Mouse (Mus musculus): Measurements from ENCODE around the gene Daxx.
"Not testable (repeated sequence)": the region's sequence is repeated elsewhere in the genome, so short reads cannot be mapped to it uniquely, and the experiment has no call there.

Daxx gene

GRCm38 (mm10) chr17:33941381-33941780, 32.2 kb downstream of the Daxx start:
- no peak for DNase-seq (ENCODE audit: inconsistent ontology term)

- no peak for DNase-seq (ENCODE audit: inconsistent ontology term)
Observed at GRCm38 (mm10) chr17:33943454-33943853, 34.2 kb downstream of the Daxx start.

- no peak for DNase-seq (ENCODE audit: inconsistent ontology term)
Observed at GRCm38 (mm10) chr17:33947430-33948089, 38.3 kb downstream of the Daxx start.

- DNase-seq (ENCODE audit: inconsistent ontology term): no peak
Observed at GRCm38 (mm10) chr17:33948090-33948904, 39.1 kb downstream of the Daxx start.

GRCm38 (mm10) chr17:33948905-33949537, 39.8 kb downstream of the Daxx start:
- no peak for DNase-seq (ENCODE audit: inconsistent ontology term)

- no peak for DNase-seq (ENCODE audit: inconsistent ontology term)
Observed at GRCm38 (mm10) chr17:33950131-33950625, 41.0 kb downstream of the Daxx start.

- peak; percentile 84 for DNase-seq (ENCODE audit: inconsistent ontology term)
Observed at GRCm38 (mm10) chr17:33951021-33951946, 42.1 kb downstream of the Daxx start, which contains the start of gene B3galt4. Gene B3galt4, minus strand, starts transcription at chr17:33951488.

GRCm38 (mm10) chr17:33952015-33952414, 42.8 kb downstream of the Daxx start:
- not testable (repeated sequence) for DNase-seq (ENCODE audit: inconsistent ontology term)

GRCm38 (mm10) chr17:33952879-33953278, 43.7 kb downstream of the Daxx start:
- DNase-seq (ENCODE audit: inconsistent ontology term): no peak

- no peak for DNase-seq (ENCODE audit: inconsistent ontology term)
Observed at GRCm38 (mm10) chr17:33953310-33953709, 44.1 kb downstream of the Daxx start.

GRCm38 (mm10) chr17:33953961-33954565, 44.8 kb downstream of the Daxx start:
- DNase-seq (ENCODE audit: inconsistent ontology term): no peak

- no peak for DNase-seq (ENCODE audit: inconsistent ontology term)
Observed at GRCm38 (mm10) chr17:33954646-33955554, 45.7 kb downstream of the Daxx start.

GRCm38 (mm10) chr17:33955555-33956214, 46.5 kb downstream of the Daxx start, which contains the start of the genes Vps52 and Rps18:
Gene Vps52, plus strand, starts transcription at chr17:33955812.
Gene Rps18, minus strand, starts transcription at chr17:33956001.
- peak; percentile 99 for DNase-seq (ENCODE audit: inconsistent ontology term)

- no peak for DNase-seq (ENCODE audit: inconsistent ontology term)
Observed at GRCm38 (mm10) chr17:33956336-33956735, 47.1 kb downstream of the Daxx start.

- DNase-seq (ENCODE audit: inconsistent ontology term): no peak
Observed at GRCm38 (mm10) chr17:33957493-33957892, 48.3 kb downstream of the Daxx start.

- DNase-seq (ENCODE audit: inconsistent ontology term): no peak
Observed at GRCm38 (mm10) chr17:33958451-33958850, 49.2 kb downstream of the Daxx start.

- DNase-seq (ENCODE audit: inconsistent ontology term): no peak
Observed at GRCm38 (mm10) chr17:33959135-33959534, 49.9 kb downstream of the Daxx start.

GRCm38 (mm10) chr17:33959948-33960347, 50.7 kb downstream of the Daxx start:
- no peak for DNase-seq (ENCODE audit: inconsistent ontology term)

- no peak for DNase-seq (ENCODE audit: inconsistent ontology term)
Observed at GRCm38 (mm10) chr17:33962876-33963275, 53.7 kb downstream of the Daxx start.

Data from Muller cell, postnatal 12 days (primary cell).